Mouse (Mus musculus) hindbrain, embryonic 16.5 days (tissue): ENCODE results near the gene Rassf6. TPM values are rescaled to one million over a fixed set of nuclear protein-coding genes. Genes with fewer than 3 reads are reported as not detected.

Source experiments
- ATAC-seq: fragments of 200-750 bp; cut with Nextera tagmentation; 2 replicates; pipeline ENCODE4 v1.8.0; 2017; ENCODE audit warnings: moderate TSS enrichment, moderate library complexity
- H3K27ac ChIP-seq: fragments of 300-500 bp; sonication (generic); 2 replicates; pipeline ENCODE4 v1.5.1; 2014; ENCODE audit warnings: low read depth, mild to moderate bottlenecking, control low read depth, low read length, moderate library complexity
- H3K27me3 ChIP-seq: fragments of 300-500 bp; sonication (generic); replicated peaks from 2 replicates; pipeline ENCODE4 v1.6.1; 2014; ENCODE audit warnings: low read length; ENCODE audit not compliant: control insufficient read depth, insufficient read depth
- H3K36me3 ChIP-seq: fragments of 300-500 bp; sonication (generic); 2 replicates; pipeline ENCODE4 v1.6.1; 2014; ENCODE audit warnings: mild to moderate bottlenecking, low read length, moderate library complexity, mixed read lengths; ENCODE audit not compliant: control insufficient read depth, insufficient read depth
- H3K4me1 ChIP-seq: fragments of 300-500 bp; sonication (generic); 2 replicates; pipeline ENCODE4 v1.6.1; 2014; ENCODE audit warnings: low read depth, low read length; ENCODE audit not compliant: control insufficient read depth, insufficient read depth
- H3K4me2 ChIP-seq: fragments of 300-500 bp; sonication (generic); 2 replicates; pipeline ENCODE4 v1.6.1; 2014; ENCODE audit warnings: mild to moderate bottlenecking, low read length, control low read depth, moderate library complexity
- H3K4me3 ChIP-seq: fragments of 300-500 bp; sonication (generic); 2 replicates; pipeline ENCODE4 v1.5.1; 2014; ENCODE audit warnings: mild to moderate bottlenecking, low read length, control low read depth, moderate library complexity
- H3K9ac ChIP-seq: fragments of 300-500 bp; sonication (generic); 2 replicates; pipeline ENCODE4 v1.6.1; 2014; ENCODE audit warnings: low read depth, mild to moderate bottlenecking, control low read depth, low read length, moderate library complexity
- H3K9me3 ChIP-seq: fragments of 300-500 bp; sonication (generic); 2 replicates; pipeline ENCODE4 v1.6.1; 2014; ENCODE audit warnings: mild to moderate bottlenecking, low read length, moderate library complexity; ENCODE audit not compliant: control insufficient read depth
- WGBS: fragments of 180-500 bp; shearing (Covaris S2); extraction: QIAGEN DNeasy Blood & Tissue Kit; methylation state at CpG from one replicate; pipeline ENCODE4 v1.1.7; 2014; 5-methylcytosine and 5-hydroxymethylcytosine counted together
- polyA plus RNA-seq: library from polyadenylated mRNA; unstranded; fragments of >200 nt; fragmentation: Nextera tagmentation; extraction: Ambion mirVana; gene quantifications from 2 replicates; pipeline ENCODE4 v1.2.1, GENCODE M21; 2015

The Rassf6 gene
- polyA plus RNA-seq, 1 experiment from 2014 or later: 4.1 TPM

DNA sequence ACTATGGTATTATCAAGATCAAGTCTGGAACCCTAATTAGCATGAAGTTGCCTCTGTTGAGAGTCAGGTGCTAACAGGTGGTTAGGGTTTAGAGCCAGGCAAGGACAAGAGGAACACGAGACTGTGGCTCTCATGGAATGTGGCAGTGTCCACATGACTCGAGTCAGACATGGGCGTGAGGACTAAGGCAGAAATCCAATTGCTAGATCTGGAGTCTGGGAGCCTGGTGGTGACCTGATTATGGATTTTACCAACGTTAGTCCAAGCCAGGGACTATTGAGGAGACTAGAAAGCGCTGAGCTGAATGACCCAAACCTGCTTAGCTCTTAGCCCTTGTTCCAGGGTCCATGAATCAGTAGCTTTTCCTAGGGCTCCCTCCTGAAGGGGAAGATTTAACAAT lies 72.7 kb downstream of the Rassf6 start:
- ATAC-seq: no peak
- WGBS: 77% methylated on average over 5 of the region's 5 CpGs
- H3K36me3 ChIP-seq: no peaks in the 10 kb centered on the region
- no peak overlapping the region for H3K9ac ChIP-seq
- no peak overlapping the region for H3K4me3 ChIP-seq
- H3K27ac ChIP-seq: no peak overlapping the region
- H3K4me2 ChIP-seq: no peak overlapping the region
- no peaks in the 10 kb centered on the region for H3K9me3 ChIP-seq
- H3K4me1 ChIP-seq: peaks cover 3% of the 10 kb centered on the region; the same call in 1 of the 2 replicates
- no peaks in the 10 kb centered on the region for H3K27me3 ChIP-seq

DNA sequence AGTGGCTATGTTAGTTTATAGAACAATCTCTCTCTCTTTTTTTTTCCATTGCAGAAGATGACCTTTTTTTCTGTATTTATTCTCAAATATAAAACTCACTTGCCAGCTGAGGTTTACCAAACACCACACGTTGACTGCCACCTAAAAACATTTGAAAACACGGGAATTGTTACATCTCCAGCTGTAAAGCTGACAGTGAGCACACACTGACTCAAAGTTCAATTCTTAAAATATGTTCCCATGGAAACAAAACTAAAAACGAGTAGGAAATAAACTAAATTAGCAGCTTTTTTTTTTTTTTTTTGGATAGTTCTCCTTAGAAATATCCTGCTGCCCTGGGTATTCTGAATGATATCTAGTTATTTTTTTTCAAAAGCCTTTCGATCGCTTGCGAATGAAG lies 75.3 kb downstream of the Rassf6 start:
- WGBS: 86% methylated on average over 6 of the region's 6 CpGs
- Histone ChIP-seq H3K27ac (no peak overlapping the region), H3K4me2 (no peak overlapping the region), H3K4me1 (no peaks in the 10 kb centered on the region), H3K27me3 (no peaks in the 10 kb centered on the region), H3K36me3 (no peaks in the 10 kb centered on the region), H3K4me3 (no peak overlapping the region), H3K9ac (no peak overlapping the region), H3K9me3 (no peaks in the 10 kb centered on the region)
- no peak for ATAC-seq

DNA sequence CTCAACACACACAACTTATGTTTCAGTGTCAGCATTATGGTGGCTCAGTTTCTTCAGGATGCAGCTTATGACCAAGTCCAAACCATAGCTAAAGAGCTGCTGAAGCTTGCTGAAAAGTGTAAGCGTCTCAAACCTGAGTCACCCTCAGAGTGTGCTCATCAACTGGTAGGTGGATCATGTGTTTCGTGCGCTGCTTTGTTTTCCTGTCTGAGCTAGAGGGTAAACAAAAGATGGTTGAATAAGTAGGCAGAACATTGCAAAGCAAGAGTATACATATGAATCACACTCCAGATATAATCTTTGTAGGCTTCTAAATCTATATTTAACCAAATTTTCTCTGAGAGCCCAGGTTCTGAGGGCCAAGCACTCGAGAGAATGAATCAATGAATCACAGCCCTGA lies 76.3 kb downstream of the Rassf6 start:
- Histone ChIP-seq H3K27me3 (no peaks in the 10 kb centered on the region), H3K4me1 (no peaks in the 10 kb centered on the region), H3K36me3 (no peaks in the 10 kb centered on the region), H3K27ac (no peak overlapping the region), H3K9ac (no peak overlapping the region), H3K4me2 (no peak overlapping the region), H3K4me3 (no peak overlapping the region), H3K9me3 (no peaks in the 10 kb centered on the region)
- WGBS: 96% methylated on average over 4 of the region's 4 CpGs
- ATAC-seq: no peak

DNA sequence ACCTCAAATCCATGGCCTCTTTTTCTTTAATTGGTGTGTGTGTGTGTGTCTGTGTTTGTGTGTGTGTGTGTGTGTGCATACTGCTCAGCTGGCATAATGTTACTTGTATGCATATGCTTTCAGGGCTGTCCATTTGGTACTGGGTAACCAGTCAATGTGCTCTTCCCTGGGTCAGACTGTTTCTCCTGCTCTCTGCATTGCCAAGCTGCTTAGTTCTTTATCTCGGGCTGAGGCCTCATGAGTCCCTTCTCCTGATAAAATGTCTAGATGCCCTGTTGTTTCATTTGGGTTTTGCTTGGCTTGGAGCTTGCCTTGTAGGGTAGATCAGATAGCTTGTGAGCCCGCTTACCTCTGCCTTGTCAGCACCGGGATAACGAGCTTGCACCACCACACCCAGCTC lies 77.6 kb downstream of the Rassf6 start:
- H3K9me3 ChIP-seq: no peaks in the 10 kb centered on the region
- H3K36me3 ChIP-seq: no peaks in the 10 kb centered on the region
- H3K4me1 ChIP-seq: no peaks in the 10 kb centered on the region
- H3K4me2 ChIP-seq: no peak overlapping the region
- no peak for ATAC-seq
- no peak overlapping the region for H3K9ac ChIP-seq
- no peaks in the 10 kb centered on the region for H3K27me3 ChIP-seq
- H3K27ac ChIP-seq: no peak overlapping the region
- no peak overlapping the region for H3K4me3 ChIP-seq
- 90% methylated on average over 4 of the region's 4 CpGs for WGBS

DNA sequence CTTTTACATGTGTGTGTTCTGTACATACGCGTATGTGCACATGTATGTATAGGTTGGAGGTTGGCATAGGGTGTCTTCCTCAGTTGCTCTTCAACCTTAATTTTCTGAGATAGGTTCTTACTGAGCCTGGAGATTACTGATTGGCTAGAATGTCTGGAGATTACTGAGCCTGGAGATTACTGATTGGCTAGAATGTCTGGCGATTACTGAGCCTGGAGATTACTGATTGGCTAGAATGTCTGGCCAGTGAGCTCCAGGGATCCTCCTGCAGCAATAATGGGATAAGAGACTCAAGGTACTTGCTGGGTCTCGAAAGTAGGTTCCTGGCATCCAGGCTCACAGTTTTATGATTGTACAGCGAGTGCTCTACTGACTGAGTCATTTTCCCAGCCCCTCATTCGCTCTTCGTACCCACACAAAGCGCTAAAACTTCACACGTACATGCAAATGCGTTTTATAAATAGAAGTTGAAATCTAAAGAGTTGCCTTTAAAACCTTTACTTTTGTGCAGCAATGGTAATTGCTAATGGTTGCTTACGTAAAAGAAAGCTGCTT lies 78.7 kb downstream of the Rassf6 start:
- Histone ChIP-seq H3K36me3 (no peaks in the 10 kb centered on the region), H3K4me3 (no peak overlapping the region), H3K9ac (no peak overlapping the region), H3K9me3 (no peaks in the 10 kb centered on the region), H3K27me3 (no peaks in the 10 kb centered on the region), H3K4me2 (no peak overlapping the region), H3K27ac (no peak overlapping the region), H3K4me1 (no peaks in the 10 kb centered on the region)
- no peak for ATAC-seq
- WGBS: 93% methylated on average over 11 of the region's 11 CpGs

DNA sequence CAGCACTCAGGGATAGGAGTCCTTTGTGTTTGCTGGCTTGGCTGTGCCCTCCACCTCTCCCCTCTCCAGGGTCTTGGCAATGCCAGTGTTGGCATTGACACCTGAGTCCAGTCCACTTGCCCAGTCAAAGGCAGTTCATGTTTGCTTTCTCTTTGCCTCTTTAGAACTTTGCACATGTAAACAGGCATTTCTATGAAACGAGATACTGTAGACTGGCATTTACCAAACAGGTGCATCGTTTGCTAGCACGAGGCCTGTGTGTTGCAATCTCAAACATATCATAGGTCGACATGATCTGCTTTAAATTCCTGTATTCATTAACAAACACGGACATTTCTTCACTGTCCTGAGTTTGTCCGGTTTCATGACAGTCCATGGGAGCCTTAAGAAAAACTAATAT lies 79.7 kb downstream of the Rassf6 start, which contains the start of gene 5830473C10Rik:
TSS of gene 5830473C10Rik (plus strand) at position 365 of the 400 bp plus-strand sequence.
- no peaks in the 10 kb centered on the region for H3K27me3 ChIP-seq
- H3K27ac ChIP-seq: no peak within 1 kb of the TSS
- no peaks in the 10 kb centered on the region for H3K9me3 ChIP-seq
- H3K36me3 ChIP-seq: no peaks in the 10 kb centered on the region
- no peaks in the 10 kb centered on the region for H3K4me1 ChIP-seq
- no peak within 1 kb of the TSS for H3K4me3 ChIP-seq
- no peak for ATAC-seq
- no peak within 1 kb of the TSS for H3K9ac ChIP-seq
- H3K4me2 ChIP-seq: no peak within 1 kb of the TSS
- 91% methylated on average over 6 of the region's 6 CpGs for WGBS

DNA sequence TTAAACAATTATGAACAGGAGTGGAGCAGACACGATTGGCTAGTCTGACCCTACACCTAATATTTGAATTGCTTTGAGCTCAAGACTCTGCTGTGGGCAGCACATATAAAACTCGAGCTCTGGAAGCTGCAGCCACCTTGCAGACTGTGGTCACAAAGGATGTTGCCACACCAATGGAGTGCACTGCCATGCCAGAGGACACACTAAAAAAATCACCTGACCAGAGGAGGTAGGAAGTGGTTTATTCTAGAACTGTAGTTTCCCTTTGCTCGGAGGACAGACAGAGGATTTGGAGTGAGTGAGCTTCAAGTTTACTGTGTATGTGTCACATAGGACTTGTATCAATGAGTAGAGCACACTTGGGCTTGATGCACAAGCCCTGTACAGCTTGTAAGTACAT lies 84.4 kb downstream of the Rassf6 start:
- ATAC-seq: no peak
- H3K9me3 ChIP-seq: no peaks in the 10 kb centered on the region
- 88% methylated on average over 3 of the region's 3 CpGs for WGBS
- H3K4me2 ChIP-seq: no peak overlapping the region
- H3K4me1 ChIP-seq: no peaks in the 10 kb centered on the region
- H3K27ac ChIP-seq: no peak overlapping the region
- no peak overlapping the region for H3K9ac ChIP-seq
- H3K4me3 ChIP-seq: no peak overlapping the region
- H3K36me3 ChIP-seq: no peaks in the 10 kb centered on the region
- H3K27me3 ChIP-seq: no peaks in the 10 kb centered on the region

Other genes with a start within 250 kb of the Rassf6 start
- 0.07 TPM in 1 of 2 replicates, not detected in the other for gene Alb, start 179.8 kb downstream of the Rassf6 start, polyA plus RNA-seq
- 0.50 and 0.74 TPM in 2 replicates for gene Afp, start 149.9 kb downstream of the Rassf6 start, polyA plus RNA-seq
- gene Afm, start 121.7 kb downstream of the Rassf6 start, polyA plus RNA-seq: not detected in 2 replicates
- gene 5830473C10Rik, start 79.5 kb downstream of the Rassf6 start, polyA plus RNA-seq: 0.06 and 0.12 TPM in 2 replicates
- 0.29 and 0.61 TPM in 2 replicates for gene Cxcl5, start 118.7 kb upstream of the Rassf6 start, polyA plus RNA-seq
- 0.77 and 0.85 TPM in 2 replicates for gene Ppbp, start 127.9 kb upstream of the Rassf6 start, polyA plus RNA-seq
- 42.5 and 48.5 TPM in 2 replicates for gene Pf4, start 131.8 kb upstream of the Rassf6 start, polyA plus RNA-seq
- gene Cxcl3, start 145.4 kb upstream of the Rassf6 start, polyA plus RNA-seq: 0.36 and 0.52 TPM in 2 replicates
- not detected in 2 replicates for gene Cxcl15, start 153.9 kb upstream of the Rassf6 start, polyA plus RNA-seq